Mouse (Mus musculus): ENCODE measurements around the gene Stx4a.

GRCm38 (mm10) chr7:127850906-127851305 is 26.8 kb downstream of the Stx4a start:
- TF ChIP-seq HCFC1 (IDR thresholded peaks at IDR 0.05; ENCODE audit: borderline replicate concordance, insufficient read depth, low read length): no peak
- TF ChIP-seq ZC3H11A (IDR thresholded peaks at IDR 0.05; ENCODE audit: borderline replicate concordance, low read depth, low read length): no peak
- TF ChIP-seq MAFK (IDR thresholded peaks at IDR 0.05; ENCODE audit: insufficient read depth, low read depth, low read length): no peak

Measured in ES-E14 (cell line).